Mouse (Mus musculus) retina, embryonic 14.5 days (tissue): ENCODE measurements around the gene Ubash3b.
A peak's percentile ranks its signal among the peaks of the same experiment; 100 is the strongest.

Experiments used
- DNase-seq: peaks from one replicate; pipeline ENCODE4 v3.0.0-alpha.2; 2015; ENCODE audit warnings: low spot score

The Ubash3b gene

GRCm38 (mm10) chr9:41051080-41051932 is 110.2 kb downstream of the Ubash3b start:
- DNase-seq = no peak

- DNase-seq = no peak
These were observed 111.0 kb downstream of the Ubash3b start for GRCm38 (mm10) chr9:41050331-41051079.

- DNase-seq = no peak
These were observed 112.2 kb downstream of the Ubash3b start for GRCm38 (mm10) chr9:41049282-41049681.

- no peak for DNase-seq
These were observed 112.7 kb downstream of the Ubash3b start for GRCm38 (mm10) chr9:41048820-41049219.

GRCm38 (mm10) chr9:41048216-41048615 is 113.3 kb downstream of the Ubash3b start:
- DNase-seq = no peak

GRCm38 (mm10) chr9:41047654-41048053 is 113.8 kb downstream of the Ubash3b start:
- no peak for DNase-seq

- peak; percentile 95 for DNase-seq
These were observed 116.9 kb downstream of the Ubash3b start for GRCm38 (mm10) chr9:41044626-41045025.

GRCm38 (mm10) chr9:41043641-41044040 is 117.9 kb downstream of the Ubash3b start:
- DNase-seq = no peak

- DNase-seq = no peak
These were observed 120.1 kb downstream of the Ubash3b start for GRCm38 (mm10) chr9:41041404-41041803.

- no peak for DNase-seq
These were observed 123.3 kb downstream of the Ubash3b start for GRCm38 (mm10) chr9:41038150-41038664.

- DNase-seq = no peak
These were observed 129.7 kb downstream of the Ubash3b start for GRCm38 (mm10) chr9:41031590-41032489.

GRCm38 (mm10) chr9:41029827-41030226 is 131.7 kb downstream of the Ubash3b start:
- DNase-seq = no peak

GRCm38 (mm10) chr9:41028470-41028869 is 133.0 kb downstream of the Ubash3b start:
- peak; percentile 67 for DNase-seq

- DNase-seq = no peak
These were observed 139.8 kb downstream of the Ubash3b start for GRCm38 (mm10) chr9:41021690-41022089.

- DNase-seq = no peak
These were observed 141.0 kb downstream of the Ubash3b start for GRCm38 (mm10) chr9:41020486-41020885.

GRCm38 (mm10) chr9:41014512-41014911 is 147.0 kb downstream of the Ubash3b start:
- no peak for DNase-seq

- no peak for DNase-seq
These were observed 149.0 kb downstream of the Ubash3b start for GRCm38 (mm10) chr9:41012456-41012855.

- DNase-seq = no peak
These were observed 149.7 kb downstream of the Ubash3b start for GRCm38 (mm10) chr9:41011512-41012436.

- no peak for DNase-seq
These were observed 153.7 kb downstream of the Ubash3b start for GRCm38 (mm10) chr9:41007785-41008184.

- DNase-seq = no peak
These were observed 157.1 kb downstream of the Ubash3b start, which contains the start of gene Crtam for GRCm38 (mm10) chr9:41004415-41004814. TSS of gene Crtam (minus strand) at chr9:41004628.
